In the genomic region with DNA sequence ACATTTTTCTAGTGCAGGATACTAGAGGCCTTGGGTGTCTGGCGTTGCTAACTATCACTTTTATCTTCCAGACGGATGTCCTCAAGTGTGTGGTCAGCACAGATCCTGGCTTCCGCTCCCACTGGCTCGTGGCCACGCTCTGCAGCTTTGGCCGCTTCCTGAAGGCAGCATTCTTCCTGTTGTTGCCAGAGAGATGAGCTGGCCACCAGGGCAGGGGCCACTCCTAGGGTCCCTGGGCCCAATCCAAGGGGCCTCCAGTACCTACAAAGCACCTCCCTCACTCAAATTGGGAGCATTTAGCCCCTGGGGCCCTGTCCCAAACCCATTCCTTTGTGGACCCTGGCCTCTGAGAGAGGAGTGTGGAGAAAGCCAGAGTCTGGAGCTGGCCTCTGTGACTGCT, we compare ENCODE assay signal across 9 mouse cellular contexts. TPM values are rescaled to one million over a fixed set of nuclear protein-coding genes. Genes with fewer than 3 reads are reported as not detected.
DNase-seq lines count a peak whose midpoint lies in the region; ATAC-seq lines count a peak whose summit lies in the region.
"Had no signal": no experiment of that assay in that cellular context is flagged by ENCODE, and none has a peak within 500 bp of the region (broad histone marks: within the 10 kb centered on the region; RNA-seq: fewer than 3 reads in every experiment).

No protein-coding gene starts in this region.

- H3K27me3 ChIP-seq in heart, embryonic 13.5 days (replicated peaks) = no peaks in the 10 kb centered on the region
- no peaks in the 10 kb centered on the region for H3K27me3 ChIP-seq in forebrain, embryonic 12.5 days
- H3K27me3 ChIP-seq in forebrain, embryonic 13.5 days = no peaks in the 10 kb centered on the region
- H3K27me3 ChIP-seq in midbrain, embryonic 16.5 days (ENCODE audit: control insufficient read depth, insufficient read depth, low read depth, low read length) = no peaks in the 10 kb centered on the region

- ATAC-seq in heart, embryonic 13.5 days (ENCODE audit: extremely low read depth, insufficient number of reproducible peaks, low FRiP score, low TSS enrichment) = no peak
- ATAC-seq in forebrain, embryonic 12.5 days (ENCODE audit: low FRiP score) = no peak
- ATAC-seq in forebrain, embryonic 13.5 days = no peak
- no peak for ATAC-seq in midbrain, embryonic 16.5 days

- WGBS in heart, embryonic 13.5 days = 43% methylated on average over 6 of the region's 6 CpGs
- 92% methylated on average over 6 of the region's 6 CpGs for WGBS in forebrain, embryonic 12.5 days
- WGBS in forebrain, embryonic 13.5 days = 92% methylated on average over 6 of the region's 6 CpGs
- WGBS in midbrain, embryonic 16.5 days = 89% methylated on average over 6 of the region's 6 CpGs

- no peak overlapping the region for H3K4me3 ChIP-seq in heart, embryonic 13.5 days
- no peak overlapping the region for H3K4me3 ChIP-seq in forebrain, embryonic 12.5 days (replicated peaks)
- H3K4me3 ChIP-seq in forebrain, embryonic 13.5 days = no peak overlapping the region
- no peak overlapping the region for H3K4me3 ChIP-seq in midbrain, embryonic 16.5 days (ENCODE audit: low read depth, low read length)

- H3K27ac ChIP-seq in heart, embryonic 13.5 days (replicated peaks) = peak overlapping the region; percentile 48
- H3K27ac ChIP-seq in forebrain, embryonic 12.5 days = no peak overlapping the region
- H3K27ac ChIP-seq in forebrain, embryonic 13.5 days = no peak overlapping the region
- H3K27ac ChIP-seq in midbrain, embryonic 16.5 days (ENCODE audit: low read length) = no peak overlapping the region

- H3K9ac ChIP-seq in heart, embryonic 13.5 days = no peak overlapping the region
- H3K9ac ChIP-seq in forebrain, embryonic 12.5 days = no peak overlapping the region
- no peak overlapping the region for H3K9ac ChIP-seq in forebrain, embryonic 13.5 days
- H3K9ac ChIP-seq in midbrain, embryonic 16.5 days (ENCODE audit: low read depth, low read length) = no peak overlapping the region

- no peak overlapping the region for H3K4me2 ChIP-seq in heart, embryonic 13.5 days
- H3K4me2 ChIP-seq in forebrain, embryonic 12.5 days = no peak overlapping the region
- H3K4me2 ChIP-seq in forebrain, embryonic 13.5 days = no peak overlapping the region
- no peak overlapping the region for H3K4me2 ChIP-seq in midbrain, embryonic 16.5 days (ENCODE audit: low read length)

- peak; percentile 67 for DNase-seq in urinary bladder, postnatal 14 days (ENCODE audit: low spot score)
- no peak for DNase-seq in urinary bladder, postnatal 10 days (ENCODE audit: low spot score)
- DNase-seq in lung, adult 18-20 months = peak; percentile 41 to 55
- no peak for DNase-seq in layer of hippocampus, adult 18-20 months (ENCODE audit: low spot score in 2 of 2)

- H3K9me3 ChIP-seq in heart, embryonic 13.5 days = no peaks in the 10 kb centered on the region
- no peaks in the 10 kb centered on the region for H3K9me3 ChIP-seq in forebrain, embryonic 12.5 days
- no peaks in the 10 kb centered on the region for H3K9me3 ChIP-seq in forebrain, embryonic 13.5 days (replicated peaks)
- H3K9me3 ChIP-seq in midbrain, embryonic 16.5 days (replicated peaks; ENCODE audit: control insufficient read depth, low read length, poor library complexity, severe bottlenecking) = no peaks in the 10 kb centered on the region
- H3K9me3 ChIP-seq: G1E had no signal

- H3K4me1 ChIP-seq in heart, embryonic 13.5 days = peaks cover 41% of the 10 kb centered on the region
- no peaks in the 10 kb centered on the region for H3K4me1 ChIP-seq in forebrain, embryonic 12.5 days
- H3K4me1 ChIP-seq in forebrain, embryonic 13.5 days = no peaks in the 10 kb centered on the region
- H3K4me1 ChIP-seq in midbrain, embryonic 16.5 days (ENCODE audit: control insufficient read depth, insufficient read depth, low read length) = no peaks in the 10 kb centered on the region

- H3K36me3 ChIP-seq in heart, embryonic 13.5 days = peaks cover 46% of the 10 kb centered on the region
- H3K36me3 ChIP-seq in forebrain, embryonic 12.5 days (replicated peaks) = peaks cover 24% of the 10 kb centered on the region
- peaks cover 55% of the 10 kb centered on the region for H3K36me3 ChIP-seq in forebrain, embryonic 13.5 days (ENCODE audit: poor library complexity, severe bottlenecking)
- peaks cover 4% of the 10 kb centered on the region; the same call in 1 of the 2 replicates for H3K36me3 ChIP-seq in midbrain, embryonic 16.5 days (ENCODE audit: control insufficient read depth, insufficient read depth, low read length)
- H3K36me3 ChIP-seq: G1E had no signal

RNA-seq across cellular contexts. Expression of gene Bok, which starts 9.5 kb away (rescaled TPM):
- polyA plus RNA-seq in heart, embryonic 13.5 days (2015; fragmentation: Nextera tagmentation; extraction: Ambion mirVana) = 40.2 and 51.6 TPM in 2 replicates
- 50.8 and 57.6 TPM in 2 replicates for polyA plus RNA-seq in forebrain, embryonic 12.5 days (2016; fragmentation: Nextera tagmentation; extraction: Ambion mirVana)
- 65.3 and 75.9 TPM in 2 replicates for polyA plus RNA-seq in forebrain, embryonic 13.5 days (2015; fragmentation: Nextera tagmentation; extraction: Ambion mirVana)
- polyA plus RNA-seq in midbrain, embryonic 16.5 days (2015; fragmentation: Nextera tagmentation; extraction: Ambion mirVana) = 99.0 and 102 TPM in 2 replicates
- total RNA-seq in layer of hippocampus, adult 18-20 months (2021) = 10 to 100 TPM; 56.6 to 59.1 TPM
- total RNA-seq: G1E had no signal
- polyA plus RNA-seq: G1E had no signal

RNA-seq across cellular contexts. Expression of gene Stk25, which starts 36.5 kb away (rescaled TPM):
- polyA plus RNA-seq in heart, embryonic 13.5 days (2015; fragmentation: Nextera tagmentation; extraction: Ambion mirVana) = 132 and 138 TPM in 2 replicates
- polyA plus RNA-seq in forebrain, embryonic 12.5 days (2016; fragmentation: Nextera tagmentation; extraction: Ambion mirVana) = 202 and 216 TPM in 2 replicates
- polyA plus RNA-seq in forebrain, embryonic 13.5 days (2015; fragmentation: Nextera tagmentation; extraction: Ambion mirVana) = 222 and 245 TPM in 2 replicates
- polyA plus RNA-seq in midbrain, embryonic 16.5 days (2015; fragmentation: Nextera tagmentation; extraction: Ambion mirVana) = 347 and 394 TPM in 2 replicates
- total RNA-seq in layer of hippocampus, adult 18-20 months (2021) = 100 to 1,000 TPM; 410 to 415 TPM

RNA-seq across cellular contexts. Expression of gene Atg4b, which starts 56.3 kb away (rescaled TPM):
- 51.0 and 58.6 TPM in 2 replicates for polyA plus RNA-seq in heart, embryonic 13.5 days (2015; fragmentation: Nextera tagmentation; extraction: Ambion mirVana)
- polyA plus RNA-seq in forebrain, embryonic 12.5 days (2016; fragmentation: Nextera tagmentation; extraction: Ambion mirVana) = 102 and 113 TPM in 2 replicates
- polyA plus RNA-seq in forebrain, embryonic 13.5 days (2015; fragmentation: Nextera tagmentation; extraction: Ambion mirVana) = 91.5 and 96.9 TPM in 2 replicates
- 92.5 and 109 TPM in 2 replicates for polyA plus RNA-seq in midbrain, embryonic 16.5 days (2015; fragmentation: Nextera tagmentation; extraction: Ambion mirVana)
- total RNA-seq in layer of hippocampus, adult 18-20 months (2021) = 10 to 100 TPM; 79.1 to 81.4 TPM

RNA-seq across cellular contexts. Expression of gene Thap4, which starts 59.7 kb away (rescaled TPM):
- polyA plus RNA-seq in heart, embryonic 13.5 days (2015; fragmentation: Nextera tagmentation; extraction: Ambion mirVana) = 50.8 and 54.4 TPM in 2 replicates
- 35.9 and 36.7 TPM in 2 replicates for polyA plus RNA-seq in forebrain, embryonic 12.5 days (2016; fragmentation: Nextera tagmentation; extraction: Ambion mirVana)
- 38.0 and 43.2 TPM in 2 replicates for polyA plus RNA-seq in forebrain, embryonic 13.5 days (2015; fragmentation: Nextera tagmentation; extraction: Ambion mirVana)
- polyA plus RNA-seq in midbrain, embryonic 16.5 days (2015; fragmentation: Nextera tagmentation; extraction: Ambion mirVana) = 54.8 TPM in 2 replicates
- total RNA-seq in layer of hippocampus, adult 18-20 months (2021) = 10 to 100 TPM; 35.7 to 37.6 TPM

Comparison
In these comparisons a context has a peak if more than half of its experiments do, and no peak if none do; other contexts are left out.
1. DNase-seq: peak in urinary bladder, postnatal 14 days (single experiment) and lung, adult 18-20 months (2 of 2); none in urinary bladder, postnatal 10 days (single experiment) and layer of hippocampus, adult 18-20 months (0 of 2).